Mouse (Mus musculus) thymus, postnatal 0 days (tissue): Measurements from ENCODE around the gene Zbtb8os. TPM values are rescaled to one million over a fixed set of nuclear protein-coding genes. Genes with fewer than 3 reads are reported as not detected.

Experiments used
- DNase-seq: peaks from one replicate; pipeline ENCODE4 v3.0.0-alpha.2; 2015; ENCODE audit warnings: low spot score
- polyA plus RNA-seq: library from polyadenylated mRNA; unstranded; fragments of >200 nt; fragmentation: Nextera tagmentation; extraction: Ambion mirVana; gene quantifications from 2 replicates; pipeline ENCODE4 v1.2.1, GENCODE M21; 2015

The Zbtb8os gene
- polyA plus RNA-seq, 1 experiment from 2014 or later, result 87.7 TPM

GRCm38 (mm10) chr4:129376961-129377545 lies 41.6 kb downstream of the Zbtb8os start:
- DNase-seq, result peak; percentile 34

GRCm38 (mm10) chr4:129377601-129378390 lies 42.3 kb downstream of the Zbtb8os start, which contains the start of gene Zbtb8a:
Zbtb8a (minus strand) TSS chr4:129378116.
- peak; percentile 49 for DNase-seq

GRCm38 (mm10) chr4:129379805-129380204 lies 44.3 kb downstream of the Zbtb8os start:
- DNase-seq, result no peak

GRCm38 (mm10) chr4:129381148-129381547 lies 45.7 kb downstream of the Zbtb8os start:
- DNase-seq, result no peak

GRCm38 (mm10) chr4:129382029-129382428 lies 46.5 kb downstream of the Zbtb8os start:
- DNase-seq, result no peak

- DNase-seq, result no peak
Observed at GRCm38 (mm10) chr4:129382488-129382887, 47.0 kb downstream of the Zbtb8os start.

- DNase-seq, result no peak
Observed at GRCm38 (mm10) chr4:129383586-129383985, 48.1 kb downstream of the Zbtb8os start.

- DNase-seq, result no peak
Observed at GRCm38 (mm10) chr4:129384440-129384839, 48.9 kb downstream of the Zbtb8os start.

GRCm38 (mm10) chr4:129385685-129386084 lies 50.2 kb downstream of the Zbtb8os start:
- DNase-seq, result no peak

GRCm38 (mm10) chr4:129386269-129386946 lies 50.9 kb downstream of the Zbtb8os start:
- no peak for DNase-seq

GRCm38 (mm10) chr4:129386989-129387388 lies 51.5 kb downstream of the Zbtb8os start:
- DNase-seq, result no peak

- DNase-seq, result no peak
Observed at GRCm38 (mm10) chr4:129388404-129388803, 52.9 kb downstream of the Zbtb8os start.

GRCm38 (mm10) chr4:129390216-129390743 lies 54.8 kb downstream of the Zbtb8os start:
- DNase-seq, result no peak

- DNase-seq, result no peak
Observed at GRCm38 (mm10) chr4:129390936-129391557, 55.6 kb downstream of the Zbtb8os start.

- no peak for DNase-seq
Observed at GRCm38 (mm10) chr4:129394089-129394870, 58.8 kb downstream of the Zbtb8os start.

GRCm38 (mm10) chr4:129396960-129397359 lies 61.5 kb downstream of the Zbtb8os start:
- no peak for DNase-seq

- DNase-seq, result no peak
Observed at GRCm38 (mm10) chr4:129399813-129400212, 64.3 kb downstream of the Zbtb8os start.
